Mouse (Mus musculus) myocyte (in vitro differentiated cells): Measurements from ENCODE around the gene Ppp2r5b. TPM values are rescaled to one million over a fixed set of nuclear protein-coding genes. Genes with fewer than 3 reads are reported as not detected.

ENCODE experiments used
- H3K27me3 ChIP-seq: one replicate; pipeline ENCODE4 v1.6.1; 2011; ENCODE audit not compliant: control insufficient read depth, insufficient read depth, insufficient read length
- H3K36me3 ChIP-seq: one replicate; pipeline ENCODE4 v1.6.1; 2011; ENCODE audit not compliant: control insufficient read depth, insufficient read depth
- H3K4me2 ChIP-seq: one replicate; pipeline ENCODE4 v1.6.1; 2011; ENCODE audit warnings: low read depth, control low read depth
- H3K4me3 ChIP-seq: one replicate; pipeline ENCODE4 v1.5.1; 2011; ENCODE audit warnings: mild to moderate bottlenecking, control low read depth, moderate library complexity
- H3K79me2 ChIP-seq: one replicate; pipeline ENCODE4 v1.6.1; 2011; ENCODE audit not compliant: control insufficient read depth, insufficient read depth
- H3ac ChIP-seq: one replicate; pipeline ENCODE4 v1.6.1; 2011; ENCODE audit not compliant: control insufficient read depth, insufficient read length
- CEBPB ChIP-seq: IDR thresholded peaks from 2 replicates; pipeline ENCODE4 v1.6.1; 2011; ENCODE audit warnings: mild to moderate bottlenecking, moderate library complexity; ENCODE audit not compliant: poor library complexity, insufficient read depth, severe bottlenecking
- E2F4 ChIP-seq: IDR thresholded peaks from one replicate; pipeline ENCODE4 v1.6.1; 2011; ENCODE audit warnings: mild to moderate bottlenecking, control low read depth, moderate library complexity; ENCODE audit not compliant: insufficient read depth
- MAX ChIP-seq: IDR thresholded peaks from one replicate; pipeline ENCODE4 v1.6.1; 2011; ENCODE audit warnings: low read depth, mild to moderate bottlenecking, control low read depth
- MYOD1 ChIP-seq, 3 experiments: IDR thresholded peaks; one replicate each; pipeline ENCODE4 v1.6.1; 2011; ENCODE audit warnings: control low read depth in 2 of 3, low read depth in 2 of 3, mild to moderate bottlenecking in 2 of 3, moderate library complexity in 1 of 3; ENCODE audit not compliant: insufficient read length in 2 of 3, control insufficient read depth in 1 of 3
- MYOG ChIP-seq, 3 experiments: IDR thresholded peaks; one replicate each; pipeline ENCODE4 v1.6.1; 2011; ENCODE audit warnings: control low read depth in 2 of 3, low read depth in 2 of 3, mild to moderate bottlenecking in 2 of 3; ENCODE audit not compliant: insufficient read length in 2 of 3, control insufficient read depth in 1 of 3, insufficient read depth in 1 of 3
- POLR2A ChIP-seq: IDR thresholded peaks from one replicate; pipeline ENCODE4 v1.6.1; 2011; ENCODE audit warnings: low read depth, mild to moderate bottlenecking, control low read depth, moderate library complexity; ENCODE audit not compliant: insufficient read length
- POLR2AphosphoS2 ChIP-seq: IDR thresholded peaks from one replicate; pipeline ENCODE4 v1.6.1; 2011; ENCODE audit warnings: low read depth, control low read depth; ENCODE audit not compliant: insufficient read length
- REST ChIP-seq: IDR thresholded peaks from one replicate; pipeline ENCODE4 v1.6.1; 2011; ENCODE audit warnings: mild to moderate bottlenecking, control low read depth, moderate library complexity; ENCODE audit not compliant: insufficient read depth, insufficient read length
- SRF ChIP-seq: IDR thresholded peaks from one replicate; pipeline ENCODE4 v1.6.1; 2011; ENCODE audit warnings: low read depth; ENCODE audit not compliant: control insufficient read depth, insufficient read length
- TCF12 ChIP-seq: IDR thresholded peaks from one replicate; pipeline ENCODE4 v1.6.1; 2011; ENCODE audit warnings: mild to moderate bottlenecking, control low read depth; ENCODE audit not compliant: poor library complexity, insufficient read depth, severe bottlenecking
- TCF3 ChIP-seq: IDR thresholded peaks from one replicate; pipeline ENCODE4 v1.6.1; 2011; ENCODE audit warnings: low read depth, control low read depth; ENCODE audit not compliant: insufficient read length
- USF1 ChIP-seq: IDR thresholded peaks from one replicate; pipeline ENCODE4 v1.6.1; 2011; ENCODE audit warnings: low read depth, mild to moderate bottlenecking, control low read depth, moderate library complexity
- polyA plus RNA-seq: library from polyadenylated mRNA; unstranded; fragments of >200 nt; fragmentation: generic; extraction: Trizol; gene quantifications from one replicate; pipeline ENCODE4 v1.2.1, GENCODE M21; 2012; ENCODE audit warnings: missing spikeins

Gene Ppp2r5b
- 51.4 TPM for polyA plus RNA-seq

GRCm38 (mm10) chr19:6235084-6236052 lies at the start of gene Ppp2r5b:
Gene Ppp2r5b, minus strand, starts transcription at chr19:6235872.
- Histone ChIP-seq H3K27me3 (no peaks in the 10 kb centered on the region), H3ac (peak within 1 kb of the TSS; percentile 48), H3K79me2 (peaks cover 5% of the 10 kb centered on the region), H3K4me2 (peak within 1 kb of the TSS; percentile 95), H3K4me3 (peak within 1 kb of the TSS; percentile 59), H3K36me3 (peaks cover 6% of the 10 kb centered on the region)
- TF ChIP-seq USF1 = no peak
- TF ChIP-seq TCF3 = peak; percentile 16
- no peak for TF ChIP-seq TCF12
- no peak for TF ChIP-seq SRF
- no peak for TF ChIP-seq CEBPB
- peak; percentile 90 for TF ChIP-seq POLR2AphosphoS2
- TF ChIP-seq MAX = no peak
- peak in 2 of 3 experiments; percentile 19 to 80 for TF ChIP-seq MYOD1 (IDR thresholded peaks at IDR 0.05; ENCODE audit: control insufficient read depth in 1 of 3, insufficient read length in 2 of 3, low read depth in 2 of 3)
- TF ChIP-seq POLR2A = peak; percentile 92
- peak in 2 of 3 experiments; percentile 58 to 80 for TF ChIP-seq MYOG (IDR thresholded peaks at IDR 0.05; ENCODE audit: control insufficient read depth in 1 of 3, insufficient read depth in 1 of 3, insufficient read length in 2 of 3, low read depth in 2 of 3)
- no peak for TF ChIP-seq REST

GRCm38 (mm10) chr19:6285226-6285625 lies 49.6 kb upstream of the Ppp2r5b start:
- peaks cover 92% of the 10 kb centered on the region for H3K79me2 ChIP-seq
- no peak overlapping the region for H3ac ChIP-seq
- H3K36me3 ChIP-seq = peaks cover 48% of the 10 kb centered on the region
- no peaks in the 10 kb centered on the region for H3K27me3 ChIP-seq
- no peak for TF ChIP-seq TCF3
- TF ChIP-seq TCF12 = no peak
- no peak for TF ChIP-seq E2F4
- TF ChIP-seq MYOG (IDR thresholded peaks at IDR 0.05; ENCODE audit: control insufficient read depth in 1 of 3, insufficient read depth in 1 of 3, insufficient read length in 2 of 3, low read depth in 2 of 3) = no peak
- TF ChIP-seq SRF = no peak
- no peak for TF ChIP-seq POLR2AphosphoS2
- no peak for TF ChIP-seq CEBPB
- no peak for TF ChIP-seq MYOD1 (IDR thresholded peaks at IDR 0.05; ENCODE audit: control insufficient read depth in 1 of 3, insufficient read length in 2 of 3, low read depth in 2 of 3)
- no peak for TF ChIP-seq MAX
- TF ChIP-seq POLR2A = no peak
- TF ChIP-seq REST = no peak
- TF ChIP-seq USF1 = no peak
- no peak overlapping the region for H3K4me3 ChIP-seq
- no peak overlapping the region for H3K4me2 ChIP-seq

- Histone ChIP-seq H3K36me3 (peaks cover 42% of the 10 kb centered on the region), H3ac (no peak overlapping the region), H3K27me3 (no peaks in the 10 kb centered on the region), H3K4me3 (no peak overlapping the region), H3K79me2 (peaks cover 92% of the 10 kb centered on the region), H3K4me2 (no peak overlapping the region)
- TF ChIP-seq POLR2A (no peak), REST (no peak), MAX (no peak), TCF12 (no peak), USF1 (no peak), MYOG (IDR thresholded peaks at IDR 0.05; ENCODE audit: control insufficient read depth in 1 of 3, insufficient read depth in 1 of 3, insufficient read length in 2 of 3, low read depth in 2 of 3) (no peak), POLR2AphosphoS2 (no peak)
Measured at GRCm38 (mm10) chr19:6284502-6284901, 48.8 kb upstream of the Ppp2r5b start.

- peaks cover 47% of the 10 kb centered on the region for H3K36me3 ChIP-seq
- no peaks in the 10 kb centered on the region for H3K27me3 ChIP-seq
- no peak overlapping the region for H3K4me3 ChIP-seq
- peaks cover 89% of the 10 kb centered on the region for H3K79me2 ChIP-seq
- TF ChIP-seq CEBPB (no peak), MAX (no peak), MYOG (IDR thresholded peaks at IDR 0.05; ENCODE audit: control insufficient read depth in 1 of 3, insufficient read depth in 1 of 3, insufficient read length in 2 of 3, low read depth in 2 of 3) (no peak), MYOD1 (IDR thresholded peaks at IDR 0.05; ENCODE audit: control insufficient read depth in 1 of 3, insufficient read length in 2 of 3, low read depth in 2 of 3) (no peak), TCF12 (no peak), POLR2AphosphoS2 (no peak)
- no peak overlapping the region for H3ac ChIP-seq
- no peak overlapping the region for H3K4me2 ChIP-seq
Measured at GRCm38 (mm10) chr19:6283001-6283400, 47.3 kb upstream of the Ppp2r5b start.
